Mouse (Mus musculus) monocyte, adult 5-6 weeks (primary cell): Measurements from ENCODE around the gene Cnr2. TPM values are rescaled to one million over a fixed set of nuclear protein-coding genes. Genes with fewer than 3 reads are reported as not detected.

Source experiments
- ATAC-seq: fragments of 153-309, 156-312 bp; replicated peaks from 2 replicates; pipeline ENCODE4 v1.8.0; 2017; ENCODE audit warnings: mild to moderate bottlenecking; ENCODE audit not compliant: low TSS enrichment, insufficient number of reproducible peaks, severe bottlenecking, poor library complexity, low FRiP score
- total RNA-seq: library from RNA; stranded (forward); fragments of 200-1000, 200-491, 200-594 nt; gene quantifications from 3 replicates; pipeline ENCODE4 v1.2.3, GENCODE M21; 2017

Gene Cnr2
- total RNA-seq, 1 experiment from 2014 or later, result 19.9 TPM

GRCm38 (mm10) chr4:135874564-135875535 is 20.3 kb upstream of the Cnr2 start:
- ATAC-seq, result peak; percentile 23; the same call in 1 of the 2 replicates

GRCm38 (mm10) chr4:135875546-135875945 is 19.6 kb upstream of the Cnr2 start:
- no peak for ATAC-seq

GRCm38 (mm10) chr4:135875991-135876582 is 19.1 kb upstream of the Cnr2 start:
- ATAC-seq, result peak; percentile 27

GRCm38 (mm10) chr4:135876583-135877020 is 18.6 kb upstream of the Cnr2 start:
- ATAC-seq, result peak; percentile 77

GRCm38 (mm10) chr4:135877742-135878141 is 17.5 kb upstream of the Cnr2 start:
- no peak for ATAC-seq

- no peak for ATAC-seq
These were observed 16.2 kb upstream of the Cnr2 start for GRCm38 (mm10) chr4:135879021-135879420.

- no peak for ATAC-seq
These were observed 15.2 kb upstream of the Cnr2 start for GRCm38 (mm10) chr4:135880018-135880417.

- no peak for ATAC-seq
These were observed 14.6 kb upstream of the Cnr2 start for GRCm38 (mm10) chr4:135880576-135880975.

- ATAC-seq, result no peak
These were observed 13.2 kb upstream of the Cnr2 start for GRCm38 (mm10) chr4:135882023-135882422.

- ATAC-seq, result no peak
These were observed 11.8 kb upstream of the Cnr2 start for GRCm38 (mm10) chr4:135883401-135883851.

- no peak for ATAC-seq
These were observed 11.2 kb upstream of the Cnr2 start for GRCm38 (mm10) chr4:135883881-135884516.

GRCm38 (mm10) chr4:135884531-135884930 is 10.7 kb upstream of the Cnr2 start:
- no peak for ATAC-seq

- ATAC-seq, result no peak
These were observed 9.5 kb upstream of the Cnr2 start for GRCm38 (mm10) chr4:135885676-135886075.

- no peak for ATAC-seq
These were observed 9.0 kb upstream of the Cnr2 start for GRCm38 (mm10) chr4:135886184-135886583.

- no peak for ATAC-seq
These were observed 6.6 kb upstream of the Cnr2 start for GRCm38 (mm10) chr4:135888448-135889057.

- no peak for ATAC-seq
These were observed 5.9 kb upstream of the Cnr2 start for GRCm38 (mm10) chr4:135889146-135889883.

GRCm38 (mm10) chr4:135889884-135890283 is 5.3 kb upstream of the Cnr2 start:
- ATAC-seq, result peak; percentile 90

- ATAC-seq, result peak; percentile 47
These were observed 3.7 kb upstream of the Cnr2 start for GRCm38 (mm10) chr4:135891539-135891938.
